Mouse (Mus musculus) ES-E14 (cell line): ENCODE measurements around the gene Gm3045.

Source experiments
- CHD2 ChIP-seq: IDR thresholded peaks from 2 replicates; pipeline ENCODE4 v1.6.1; 2014; ENCODE audit warnings: mild to moderate bottlenecking, low read depth, low read length, inconsistent platforms
- HCFC1 ChIP-seq: IDR thresholded peaks from 2 replicates; pipeline ENCODE4 v1.6.1; 2012; ENCODE audit warnings: low read length, inconsistent platforms, borderline replicate concordance; ENCODE audit not compliant: insufficient read depth
- MAFK ChIP-seq: IDR thresholded peaks from 2 replicates; pipeline ENCODE4 v1.6.1; 2014; ENCODE audit warnings: mild to moderate bottlenecking, low read depth, low read length, inconsistent platforms; ENCODE audit not compliant: insufficient read depth
- ZC3H11A ChIP-seq: IDR thresholded peaks from 2 replicates; pipeline ENCODE4 v1.6.1; 2012; ENCODE audit warnings: low read depth, mild to moderate bottlenecking, inconsistent platforms, low read length, borderline replicate concordance
- ZNF384 ChIP-seq: IDR thresholded peaks from 2 replicates; pipeline ENCODE4 v1.6.1; 2012; ENCODE audit warnings: low read depth, low read length, inconsistent platforms

GRCm38 (mm10) chr13:56397572-56397971 lies 28.8 kb upstream of the Gm3045 start:
- TF ChIP-seq ZC3H11A, result no peak
- no peak for TF ChIP-seq ZNF384
- TF ChIP-seq HCFC1, result no peak
- no peak for TF ChIP-seq CHD2
- no peak for TF ChIP-seq MAFK
